ENCODE assay signal across 34 mouse cellular contexts in the genomic region with DNA sequence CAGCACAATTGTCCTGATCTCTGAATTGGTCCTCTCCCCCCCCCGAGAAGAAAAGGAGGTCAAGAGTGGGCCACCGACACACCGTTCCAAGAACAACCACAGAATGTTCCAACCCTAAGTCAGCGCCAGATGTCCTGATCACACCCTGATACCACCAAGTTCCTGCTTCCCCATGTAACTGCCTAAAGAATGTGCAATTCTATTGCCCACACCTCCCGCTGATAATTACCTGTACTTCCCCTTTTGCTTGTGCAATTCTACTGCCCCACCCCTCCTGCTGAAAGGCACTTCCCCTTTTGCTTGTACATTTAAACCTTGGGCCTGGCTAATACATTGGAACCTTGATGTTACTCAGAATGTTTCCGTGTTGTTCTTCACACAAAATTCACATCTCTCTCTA. TPM values are rescaled to one million over a fixed set of nuclear protein-coding genes. Genes with fewer than 3 reads are reported as not detected.
"Had no signal": no experiment of that assay in that cellular context is flagged by ENCODE, and none has a peak within 500 bp of the region (broad histone marks: within the 10 kb centered on the region; RNA-seq: fewer than 3 reads in every experiment).

No protein-coding gene starts in this region.

RNA-seq across cellular contexts. Expression of gene Vmn2r3, which starts 54.0 kb away (rescaled TPM):
- total RNA-seq: heart, postnatal 10 days; heart, postnatal 14 days; heart, postnatal 25 days; heart, postnatal 36 days; heart, postnatal 4 days; hematopoietic stem cell, adult 5-6 weeks; hindbrain, postnatal 0 days; layer of hippocampus, adult 18-20 months; layer of hippocampus, adult 2 months; layer of hippocampus, adult 8-10 months; layer of hippocampus, postnatal 10 days; layer of hippocampus, postnatal 14 days; layer of hippocampus, postnatal 25 days; layer of hippocampus, postnatal 36 days; left cerebral cortex, adult 18-20 months; left cerebral cortex, adult 2 months; left cerebral cortex, adult 8-10 months; left cerebral cortex, postnatal 10 days had no signal
- polyA plus RNA-seq: heart, embryonic 14.5 days; heart, embryonic 15.5 days; heart, embryonic 16.5 days; heart, postnatal 0 days; hindbrain, embryonic 10.5 days; hindbrain, embryonic 11.5 days; hindbrain, embryonic 12.5 days; hindbrain, embryonic 13.5 days; hindbrain, embryonic 15.5 days; hindbrain, postnatal 0 days; intestine, embryonic 14.5 days; kidney, adult 2 months; kidney, embryonic 14.5 days; kidney, embryonic 15.5 days; kidney, embryonic 16.5 days; kidney, postnatal 0 days; large intestine, adult 2 months had no signal
